ENCODE assay signal across 13 mouse cellular contexts in the genomic region with DNA sequence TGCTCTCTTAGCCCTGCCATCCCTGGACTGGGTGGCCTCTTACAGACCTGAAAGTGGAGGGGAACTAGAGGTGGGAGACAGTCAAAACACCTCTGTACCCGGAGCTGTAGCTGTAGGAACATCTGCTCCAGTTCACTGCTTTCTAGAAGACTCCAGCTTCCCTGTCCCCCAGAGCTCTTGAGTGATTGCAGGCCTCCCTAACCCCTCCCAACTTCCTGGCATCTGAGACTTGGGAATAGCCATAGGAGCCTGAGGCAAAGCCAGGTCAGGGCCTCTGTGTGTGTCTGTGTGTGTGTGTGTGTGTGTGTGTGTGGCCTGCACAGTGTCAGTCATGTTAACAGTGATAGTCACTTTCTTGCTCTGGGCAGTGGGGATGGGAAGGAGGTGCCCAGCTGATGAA.
DNase-seq lines count a peak whose midpoint lies in the region; ATAC-seq and TF ChIP-seq lines count a peak whose summit lies in the region.
"Had no signal": no experiment of that assay in that cellular context is flagged by ENCODE, and none has a peak within 500 bp of the region (broad histone marks: within the 10 kb centered on the region; RNA-seq: fewer than 3 reads in every experiment).

No protein-coding gene starts in this region.

- peaks cover 82% of the 10 kb centered on the region for H3K4me1 ChIP-seq in heart, embryonic 12.5 days (replicated peaks)
- peaks cover 16% of the 10 kb centered on the region; the same call in 1 of the 2 replicates for H3K4me1 ChIP-seq in lung, embryonic 14.5 days (ENCODE audit: insufficient read depth)
- peaks cover 90% of the 10 kb centered on the region for H3K4me1 ChIP-seq in embryonic facial prominence, embryonic 10.5 days
- H3K4me1 ChIP-seq in limb, embryonic 14.5 days (ENCODE audit: control insufficient read depth, insufficient read depth, low read length) = peaks cover 42% of the 10 kb centered on the region

- H3K27ac ChIP-seq in heart, embryonic 12.5 days (ENCODE audit: poor library complexity, severe bottlenecking) = peak overlapping the region; percentile 63
- H3K27ac ChIP-seq in lung, embryonic 14.5 days (ENCODE audit: low read depth) = no peak overlapping the region
- H3K27ac ChIP-seq in embryonic facial prominence, embryonic 10.5 days (replicated peaks) = peak overlapping the region; percentile 21
- H3K27ac ChIP-seq in limb, embryonic 14.5 days (replicated peaks; ENCODE audit: low read depth, low read length) = 0 out of 2 replicates have a peak overlapping the region, but pooled peaks have one; percentile 7
- H3K27ac ChIP-seq: liver, embryonic 15.5 days had no signal

- WGBS in heart, embryonic 12.5 days = 7% methylated on average over 1 of the region's 1 CpGs
- WGBS in lung, embryonic 14.5 days = 11% methylated on average over 1 of the region's 1 CpGs
- 23% methylated on average over 1 of the region's 1 CpGs for WGBS in embryonic facial prominence, embryonic 10.5 days
- WGBS in limb, embryonic 14.5 days = 7% methylated on average over 1 of the region's 1 CpGs

- TF ChIP-seq CTCF in lung, embryonic 14.5 days (IDR thresholded peaks at IDR 0.05; ENCODE audit: low read depth) = no peak

- no peaks in the 10 kb centered on the region for H3K9me3 ChIP-seq in heart, embryonic 12.5 days (replicated peaks)
- no peaks in the 10 kb centered on the region for H3K9me3 ChIP-seq in lung, embryonic 14.5 days (ENCODE audit: low read depth, low read length)
- no peaks in the 10 kb centered on the region for H3K9me3 ChIP-seq in embryonic facial prominence, embryonic 10.5 days
- no peaks in the 10 kb centered on the region for H3K9me3 ChIP-seq in limb, embryonic 14.5 days (ENCODE audit: control insufficient read depth, low read length)
- H3K9me3 ChIP-seq: liver, embryonic 15.5 days had no signal

- H3K4me3 ChIP-seq in heart, embryonic 12.5 days = no peak overlapping the region
- H3K4me3 ChIP-seq in lung, embryonic 14.5 days (ENCODE audit: low read depth, low read length) = no peak overlapping the region
- H3K4me3 ChIP-seq in embryonic facial prominence, embryonic 10.5 days = no peak overlapping the region
- H3K4me3 ChIP-seq in limb, embryonic 14.5 days (replicated peaks; ENCODE audit: low read length) = no peak overlapping the region
- H3K4me3 ChIP-seq: liver, embryonic 15.5 days had no signal

- peaks cover 25% of the 10 kb centered on the region for H3K36me3 ChIP-seq in heart, embryonic 12.5 days
- H3K36me3 ChIP-seq in lung, embryonic 14.5 days (ENCODE audit: insufficient read depth) = no peaks in the 10 kb centered on the region
- H3K36me3 ChIP-seq in embryonic facial prominence, embryonic 10.5 days (replicated peaks) = peaks cover 60% of the 10 kb centered on the region
- peaks cover 34% of the 10 kb centered on the region for H3K36me3 ChIP-seq in limb, embryonic 14.5 days (ENCODE audit: control insufficient read depth, insufficient read depth, low read length)

- peak; percentile 52 for ATAC-seq in heart, embryonic 12.5 days (ENCODE audit: insufficient number of reproducible peaks, low FRiP score)
- ATAC-seq in lung, embryonic 14.5 days (ENCODE audit: insufficient read depth) = no peak
- ATAC-seq in limb, embryonic 14.5 days (ENCODE audit: low FRiP score, low read depth) = no peak
- ATAC-seq: CD4-positive, CD25-positive, alpha-beta regulatory T cell, adult 4 months had no signal

- no peak overlapping the region for H3K4me2 ChIP-seq in heart, embryonic 12.5 days
- H3K4me2 ChIP-seq in lung, embryonic 14.5 days = no peak overlapping the region
- no peak overlapping the region for H3K4me2 ChIP-seq in limb, embryonic 14.5 days (replicated peaks; ENCODE audit: low read depth, low read length, severe bottlenecking)
- H3K4me2 ChIP-seq: liver, embryonic 15.5 days had no signal

- no peak for DNase-seq in heart, postnatal 36 days
- peak; percentile 25 for DNase-seq in lung, embryonic 14.5 days
- no peak for DNase-seq in lung, adult 18-20 months
- peak; percentile 66 for DNase-seq in embryonic facial prominence, embryonic 10.5 days (ENCODE audit: low spot score)
- no peak for DNase-seq in limb, embryonic 14.5 days (ENCODE audit: low spot score)
- no peak for DNase-seq in cerebellum, adult 8-10 months
- DNase-seq in urinary bladder, postnatal 4 days (ENCODE audit: low spot score in 2 of 2) = no peak
- DNase-seq: adrenal gland, postnatal 25 days; cerebellum, adult 18-20 months; layer of hippocampus, postnatal 36 days had no signal

- no peaks in the 10 kb centered on the region for H3K27me3 ChIP-seq in heart, embryonic 12.5 days (replicated peaks)
- no peaks in the 10 kb centered on the region for H3K27me3 ChIP-seq in lung, embryonic 14.5 days (ENCODE audit: insufficient read depth, low read length)
- no peaks in the 10 kb centered on the region for H3K27me3 ChIP-seq in embryonic facial prominence, embryonic 10.5 days (replicated peaks; ENCODE audit: low read depth, poor library complexity, severe bottlenecking)
- no peaks in the 10 kb centered on the region for H3K27me3 ChIP-seq in limb, embryonic 14.5 days (ENCODE audit: control insufficient read depth, insufficient read depth, low read length)
- H3K27me3 ChIP-seq: liver, embryonic 15.5 days had no signal

- intact Hi-C loops in heart, postnatal 36 days (cut with DNase I) = loop anchor here (5.0 to 10.0 kb wide), 2 partner anchors 659 to 787 kb away; no protein-coding TSS in a partner anchor

- H3K9ac ChIP-seq in heart, embryonic 12.5 days = peak overlapping the region; percentile 50; the same call in 1 of the 2 replicates
- no peak overlapping the region for H3K9ac ChIP-seq in lung, embryonic 14.5 days
- no peak overlapping the region for H3K9ac ChIP-seq in limb, embryonic 14.5 days (ENCODE audit: low read depth, low read length, severe bottlenecking)
- H3K9ac ChIP-seq: liver, embryonic 15.5 days had no signal

- no peak for TF ChIP-seq POLR2A in limb, embryonic 14.5 days (IDR thresholded peaks at IDR 0.05; ENCODE audit: borderline replicate concordance, extremely low read depth, insufficient read depth, insufficient read length)

Comparison
In these comparisons a context has a peak if more than half of its experiments do, and no peak if none do; other contexts are left out.
1. DNase-seq: peak in lung, embryonic 14.5 days (single experiment) and embryonic facial prominence, embryonic 10.5 days (single experiment); none in heart, postnatal 36 days (0 of 2), lung, adult 18-20 months (0 of 2), limb, embryonic 14.5 days (single experiment), cerebellum, adult 8-10 months (single experiment) and urinary bladder, postnatal 4 days (0 of 2).